Mouse (Mus musculus) layer of hippocampus, adult 2 months (tissue): ENCODE results near the gene Zswim5. TPM values are rescaled to one million over a fixed set of nuclear protein-coding genes. Genes with fewer than 3 reads are reported as not detected.
A peak's percentile ranks its signal among the peaks of the same experiment; 100 is the strongest.

ENCODE experiments used
- DNase-seq, 2 experiments: peaks; one replicate each; pipeline ENCODE4 v3.0.0; 2022; ENCODE audit warnings: low spot score in 2 of 2
- H3K27ac ChIP-seq: fragments of 200-600 bp; 2 replicates; pipeline ENCODE4 v1.8.1; 2022
- H3K4me3 ChIP-seq: fragments of 200-600 bp; 2 replicates; pipeline ENCODE4 v1.8.1; 2022; ENCODE audit warnings: mild to moderate bottlenecking
- CTCF ChIP-seq: fragments of 200-600 bp; conservative IDR thresholded peaks from 2 replicates; pipeline ENCODE4 v1.8.1; 2022; ENCODE audit warnings: antibody characterized with exemption, mild to moderate bottlenecking, moderate library complexity
- total RNA-seq, 2 experiments: library from RNA; stranded (reverse); gene quantifications; 2 replicates each; pipeline ENCODE4 v1.2.3; 2021

Gene Zswim5
- total RNA-seq, 2 experiments from 2014 or later, result 15.6 to 17.1 TPM

DNA sequence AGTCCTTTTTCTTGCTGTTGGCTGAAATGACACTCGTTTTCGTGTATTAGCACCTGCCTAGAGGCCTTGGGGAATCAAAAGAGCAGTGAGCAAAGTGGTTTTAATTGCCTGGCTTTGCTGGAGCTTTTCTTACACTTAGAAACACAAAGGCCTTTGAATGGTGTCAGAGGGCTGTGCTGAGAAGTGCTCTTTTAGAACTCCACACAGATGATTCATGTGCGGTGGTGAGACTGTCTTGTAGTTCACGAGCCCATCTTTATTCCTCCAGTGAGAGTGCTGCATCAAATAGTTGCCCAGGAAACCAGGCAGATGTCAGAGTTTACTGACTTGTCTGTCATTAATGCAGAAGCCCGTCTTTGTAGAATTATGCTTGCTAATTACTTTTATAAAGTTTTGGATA is 66.9 kb downstream of the Zswim5 start:
- no peak for TF ChIP-seq CTCF
- H3K4me3 ChIP-seq, result no peak overlapping the region
- no peak for DNase-seq
- H3K27ac ChIP-seq, result 0 out of 2 replicates have a peak overlapping the region, but pooled peaks have one; percentile 32

DNA sequence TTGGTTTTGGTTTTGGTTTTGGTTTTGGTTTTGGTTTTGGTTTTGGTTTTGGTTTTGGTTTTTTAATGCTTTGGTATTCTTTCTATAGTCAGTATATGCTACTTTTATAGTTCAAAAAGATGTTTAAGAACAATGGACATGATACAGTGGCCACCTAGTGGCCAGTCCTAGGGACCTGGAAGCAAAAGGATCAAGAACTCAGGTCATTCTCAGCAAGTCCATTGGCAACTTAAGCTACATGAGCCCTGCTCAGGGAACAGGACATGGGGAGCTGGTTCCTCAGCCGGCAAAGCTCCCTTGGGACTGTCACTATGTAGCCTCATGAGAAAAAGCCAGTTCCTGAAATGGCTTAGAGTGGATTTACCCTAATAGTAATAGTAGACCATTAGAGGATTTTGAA is 74.5 kb downstream of the Zswim5 start:
- H3K27ac ChIP-seq, result no peak overlapping the region
- peak; percentile 56 for TF ChIP-seq CTCF
- no peak overlapping the region for H3K4me3 ChIP-seq
- DNase-seq, result no peak

DNA sequence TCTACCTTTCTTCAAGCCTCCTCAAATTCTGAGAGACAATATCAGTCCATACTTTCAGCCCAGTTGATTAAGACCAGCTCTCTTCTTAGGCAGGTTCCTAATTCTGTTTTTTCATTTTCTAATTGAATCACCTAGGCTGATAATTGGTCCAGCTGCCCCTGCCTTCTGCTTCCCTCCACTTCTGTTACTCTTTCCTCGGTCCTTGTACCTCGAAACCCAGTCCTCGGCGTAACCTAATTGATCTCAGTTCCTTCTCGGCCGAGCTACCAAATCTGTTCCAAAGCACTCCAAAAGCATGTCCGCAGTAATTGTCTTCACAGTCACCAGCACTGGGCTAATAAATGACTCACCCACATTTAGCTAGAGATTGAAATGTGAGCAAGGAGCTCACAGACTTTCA is 77.8 kb downstream of the Zswim5 start:
- no peak overlapping the region for H3K27ac ChIP-seq
- no peak for DNase-seq
- TF ChIP-seq CTCF, result no peak

DNA sequence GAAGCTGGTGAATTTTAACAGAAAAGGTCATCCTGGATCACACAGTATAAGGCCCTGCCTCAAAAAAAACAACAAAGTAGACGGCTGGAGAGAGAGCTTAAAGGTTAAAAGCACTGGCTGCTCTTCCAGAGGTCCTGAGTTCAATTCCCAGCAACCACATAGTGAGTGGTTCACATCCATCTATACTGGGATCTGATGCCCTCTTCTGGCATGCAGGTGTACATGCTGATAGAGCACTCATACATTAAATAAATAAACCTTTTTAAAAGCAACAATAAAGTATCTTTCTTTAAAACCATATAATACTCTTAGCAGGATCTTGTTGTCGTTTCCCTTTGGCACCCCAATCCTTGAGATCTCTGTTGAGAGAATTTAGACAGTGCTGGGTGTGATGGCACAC is 99.3 kb downstream of the Zswim5 start:
- Histone ChIP-seq H3K27ac (no peak overlapping the region), H3K4me3 (no peak overlapping the region)
- TF ChIP-seq CTCF, result peak; percentile 56
- DNase-seq, result no peak

More for the DNA sequence above, 77.8 kb downstream of the Zswim5 start:
- H3K4me3 ChIP-seq, result no peak overlapping the region

DNA sequence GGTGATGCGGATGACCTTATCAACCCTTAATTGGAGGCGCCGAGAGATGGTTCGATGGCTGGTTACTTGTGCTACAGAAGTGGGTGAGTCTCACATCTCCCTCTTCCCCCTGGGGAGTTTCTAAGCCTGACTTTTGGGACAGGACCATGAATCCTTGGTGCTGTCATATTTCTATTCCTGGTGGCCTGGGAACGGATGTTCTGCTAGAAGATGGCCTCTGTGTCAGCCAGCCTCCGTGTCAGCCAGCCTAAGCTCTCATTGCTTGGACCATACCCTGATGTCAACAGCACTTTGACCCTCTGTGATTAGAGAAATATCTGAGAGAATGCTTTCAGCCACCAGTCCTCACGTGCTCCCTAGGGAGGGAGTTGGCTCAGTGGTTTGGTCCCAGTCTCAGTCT is 108.5 kb downstream of the Zswim5 start:
- no peak overlapping the region for H3K4me3 ChIP-seq
- no peak for TF ChIP-seq CTCF
- DNase-seq, result no peak
- peak overlapping the region; percentile 34; the same call in 1 of the 2 replicates for H3K27ac ChIP-seq

DNA sequence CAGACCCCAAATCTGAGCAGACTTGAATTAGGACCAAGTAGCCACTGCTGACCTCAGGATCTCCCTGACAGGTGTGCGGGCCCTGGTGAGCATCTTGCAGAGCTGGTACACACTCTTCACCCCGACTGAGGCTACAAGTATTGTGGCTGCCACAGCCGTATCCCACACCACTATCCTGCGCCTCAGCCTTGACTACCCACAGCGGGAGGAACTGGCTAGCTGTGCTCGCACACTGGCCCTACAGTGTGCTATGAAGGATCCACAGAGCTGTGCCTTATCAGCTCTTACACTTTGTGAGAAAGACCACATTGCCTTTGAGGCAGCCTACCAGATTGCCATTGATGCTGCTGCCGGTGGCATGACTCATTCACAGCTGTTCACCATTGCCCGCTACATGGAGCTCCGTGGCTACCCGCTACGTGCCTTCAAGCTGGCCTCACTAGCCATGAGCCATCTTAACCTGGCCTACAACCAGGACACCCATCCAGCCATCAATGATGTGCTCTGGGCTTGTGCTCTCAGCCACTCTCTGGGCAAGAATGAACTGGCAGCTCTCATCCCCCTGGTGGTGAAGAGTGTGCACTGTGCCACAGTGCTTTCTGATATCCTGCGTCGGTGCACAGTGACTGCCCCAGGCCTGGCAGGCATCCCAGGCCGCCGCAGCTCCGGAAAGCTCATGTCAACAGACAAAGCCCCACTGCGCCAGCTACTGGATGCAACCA is 109.4 kb downstream of the Zswim5 start:
- DNase-seq, result peak; percentile 67 to 80
- H3K27ac ChIP-seq, result peak overlapping the region; percentile 34; the same call in 1 of the 2 replicates
- no peak overlapping the region for H3K4me3 ChIP-seq
- peak; percentile 93 for TF ChIP-seq CTCF

DNA sequence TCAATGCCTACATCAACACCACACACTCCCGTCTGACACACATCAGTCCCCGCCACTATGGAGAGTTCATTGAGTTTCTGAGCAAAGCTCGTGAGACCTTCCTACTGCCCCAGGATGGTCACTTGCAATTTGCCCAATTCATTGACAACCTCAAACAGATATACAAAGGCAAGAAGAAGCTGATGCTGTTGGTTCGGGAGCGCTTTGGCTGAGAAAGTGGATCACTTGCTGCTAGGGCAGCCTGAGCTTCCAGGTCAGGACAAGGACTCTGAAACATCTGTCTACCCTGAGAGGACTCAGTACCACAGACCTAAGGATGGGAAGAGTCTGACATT is 109.9 kb downstream of the Zswim5 start:
- 0 out of 2 replicates have a peak overlapping the region, but pooled peaks have one; percentile 34 for H3K27ac ChIP-seq
- peak; percentile 8 for TF ChIP-seq CTCF
- no peak overlapping the region for H3K4me3 ChIP-seq
- no peak for DNase-seq

DNA sequence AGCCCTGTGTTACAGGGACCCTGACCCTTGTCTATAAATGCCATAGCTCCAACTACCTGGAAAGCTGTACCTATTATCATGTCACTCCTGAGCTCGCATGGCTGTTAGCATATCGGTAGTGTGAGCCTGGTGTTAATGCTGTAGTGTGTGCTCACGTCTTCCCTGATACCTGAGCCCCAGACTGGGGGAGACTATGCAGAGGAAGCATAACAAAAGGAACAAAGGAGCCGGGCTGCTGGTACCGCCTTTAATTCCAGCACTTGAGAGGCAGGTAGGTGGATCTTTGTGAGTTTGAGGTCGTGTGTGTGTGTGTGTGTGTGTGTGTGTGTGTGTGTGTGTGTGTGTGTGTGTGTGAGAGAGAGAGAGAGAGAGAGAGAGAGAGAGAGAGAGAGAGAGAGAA is 112.6 kb downstream of the Zswim5 start:
- TF ChIP-seq CTCF, result no peak
- no peak overlapping the region for H3K27ac ChIP-seq
- H3K4me3 ChIP-seq, result no peak overlapping the region
- DNase-seq, result no peak

DNA sequence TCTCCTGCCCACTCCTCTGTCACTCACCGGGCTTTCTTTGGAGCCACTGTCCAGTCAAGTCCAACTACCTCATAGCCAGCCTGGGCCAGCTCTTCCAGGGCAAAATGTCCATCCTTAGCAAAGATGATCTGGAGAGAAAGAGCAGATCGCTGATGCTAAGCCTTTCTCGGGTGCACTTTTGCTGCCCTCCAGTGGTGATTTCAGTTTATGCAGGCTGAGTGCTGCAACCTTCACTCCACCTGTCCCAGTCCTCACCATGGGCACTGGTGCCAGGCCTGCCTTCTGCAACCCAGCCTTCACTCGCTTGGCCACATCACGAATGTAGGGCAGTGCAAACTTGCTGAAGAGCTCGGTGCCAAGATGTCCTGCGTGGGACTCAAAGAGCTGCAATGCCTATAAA is 114.2 kb downstream of the Zswim5 start:
- no peak overlapping the region for H3K4me3 ChIP-seq
- peak; percentile 98 for TF ChIP-seq CTCF
- DNase-seq, result peak; percentile 65 to 90
- H3K27ac ChIP-seq, result no peak overlapping the region

DNA sequence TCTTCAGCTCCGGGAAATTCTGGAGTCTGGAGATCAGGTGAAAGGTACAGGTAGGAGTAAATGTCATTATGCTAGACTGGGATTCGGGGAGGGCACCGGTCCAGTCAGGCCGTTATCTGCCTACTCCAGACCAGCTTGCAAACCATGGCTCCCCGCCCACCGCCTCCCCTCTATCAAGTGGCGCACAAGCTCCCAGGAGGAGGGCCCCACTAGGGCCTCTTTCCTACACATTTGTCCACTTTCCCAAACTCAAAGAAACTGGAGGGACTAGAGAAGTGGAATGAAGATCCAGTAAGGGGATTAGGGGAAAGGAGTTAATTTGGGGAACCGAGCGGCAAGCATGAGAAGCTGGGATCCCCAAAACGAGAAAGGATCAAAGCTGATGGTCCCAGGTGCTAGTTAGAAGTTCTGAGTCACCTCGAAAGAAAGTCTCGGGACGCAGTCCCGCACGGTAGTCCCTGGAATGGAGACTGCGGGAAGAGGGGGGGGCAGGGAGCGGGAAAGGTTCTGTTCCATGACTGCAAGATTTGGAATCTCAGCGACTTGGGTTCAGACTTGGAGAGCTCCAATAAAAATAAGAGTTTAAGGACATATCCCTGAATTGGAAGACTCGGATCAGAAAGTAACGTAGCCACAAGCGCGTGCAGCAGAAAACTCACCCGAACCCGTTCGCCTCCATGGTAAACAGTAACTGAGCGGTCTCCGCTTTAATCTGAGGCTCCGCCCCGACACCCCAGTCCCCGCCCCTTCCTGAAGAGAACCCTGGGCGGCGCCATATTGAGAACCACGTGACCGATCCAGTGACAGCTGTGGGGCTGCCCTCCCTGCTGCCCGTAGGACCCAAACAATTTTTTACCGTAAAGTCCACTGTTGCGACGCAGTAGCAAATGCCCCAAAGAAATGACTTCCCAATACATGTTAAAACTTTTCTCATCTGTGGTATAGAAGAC is 116.8 kb downstream of the Zswim5 start, which contains the start of gene Urod:
TSS of gene Urod (minus strand) at position 742 of the 950 bp plus-strand sequence.
- peak within 1 kb of the TSS; percentile 88 for H3K27ac ChIP-seq
- no peak for TF ChIP-seq CTCF
- H3K4me3 ChIP-seq, result peak within 1 kb of the TSS; percentile 86
- DNase-seq, result peak; percentile 95

DNA sequence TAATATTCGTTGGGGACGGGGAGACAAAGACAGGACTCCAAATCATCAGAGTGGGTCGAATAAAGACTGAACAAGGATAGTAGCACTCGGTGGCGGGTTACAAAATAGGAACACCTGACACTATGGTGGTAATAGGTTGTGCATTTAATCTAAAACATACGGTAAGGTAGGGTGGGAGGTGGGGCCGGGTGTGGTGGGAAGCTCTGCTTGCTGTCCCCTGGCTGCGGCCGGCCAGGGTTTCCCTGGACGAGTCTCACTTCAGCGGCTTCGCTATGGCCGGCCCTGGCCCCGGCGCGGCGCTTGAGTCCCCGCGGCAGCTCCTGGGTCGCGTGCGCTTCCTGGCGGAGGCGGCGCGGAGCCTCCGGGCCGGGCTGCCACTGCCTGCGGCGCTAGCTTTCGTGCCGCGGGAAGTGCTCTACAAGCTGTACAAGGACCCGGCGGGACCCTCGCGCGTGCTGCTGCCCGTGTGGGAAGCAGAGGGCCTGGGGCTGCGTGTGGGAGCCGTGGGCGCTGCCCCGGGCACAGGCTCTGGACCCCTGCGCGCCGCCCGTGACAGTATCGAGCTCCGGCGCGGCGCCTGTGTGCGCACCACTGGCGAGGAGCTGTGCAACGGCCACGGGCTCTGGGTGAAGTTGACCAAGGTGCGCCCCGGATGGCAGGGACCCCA is 118.1 kb downstream of the Zswim5 start, which contains the start of gene Hectd3:
TSS of gene Hectd3 (plus strand) at position 187 of the 667 bp plus-strand sequence.
- DNase-seq, result peak in 1 of 2 experiments; percentile 53
- H3K27ac ChIP-seq, result peak within 1 kb of the TSS; percentile 88
- 0 out of 2 replicates have a peak, but pooled peaks have one; percentile 2 for TF ChIP-seq CTCF

DNA sequence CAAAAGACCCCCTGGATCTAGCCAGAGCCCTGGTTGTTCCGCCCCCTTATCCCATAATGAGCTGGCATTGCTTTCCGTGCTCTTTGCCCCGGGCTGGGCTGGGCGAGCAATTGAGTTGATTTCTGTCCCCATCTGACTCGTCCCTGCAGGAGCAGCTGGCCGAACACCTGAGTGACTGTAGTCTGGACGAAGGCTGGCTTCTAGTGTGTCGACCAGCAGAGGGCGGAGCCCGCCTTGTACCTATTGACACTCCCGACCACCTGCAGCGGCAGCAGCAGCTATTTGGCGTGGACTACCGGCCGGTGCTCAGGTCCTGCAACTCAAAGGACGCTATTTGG is 118.6 kb downstream of the Zswim5 start:
- Histone ChIP-seq H3K27ac (peak overlapping the region; percentile 88; the same call in 1 of the 2 replicates), H3K4me3 (peak overlapping the region; percentile 86)
- DNase-seq, result no peak
- peak; percentile 68 for TF ChIP-seq CTCF

More for the DNA sequence above, 118.1 kb downstream of the Zswim5 start, which contains the start of gene Hectd3:
- H3K4me3 ChIP-seq, result peak within 1 kb of the TSS; percentile 86
